Mouse (Mus musculus): ENCODE results near the gene Serhl.

Serhl gene

GRCm38 (mm10) chr15:83162818-83163485, 73.6 kb downstream of the Serhl start:
- no peak for DNase-seq (ENCODE audit: low spot score)

- DNase-seq (ENCODE audit: low spot score): no peak
Measured at GRCm38 (mm10) chr15:83164971-83165471, 75.7 kb downstream of the Serhl start.

- no peak for DNase-seq (ENCODE audit: low spot score)
Measured at GRCm38 (mm10) chr15:83165526-83166315, 76.4 kb downstream of the Serhl start.

Measured in urinary bladder, postnatal 10 days (tissue).